Mouse (Mus musculus) A20 (cell line): Measurements from ENCODE around the gene Map3k3.
"Not testable (repeated sequence)": the region's sequence is repeated elsewhere in the genome, so short reads cannot be mapped to it uniquely, and the experiment has no call there.

Source experiments
- DNase-seq: peaks from one replicate; pipeline ENCODE4 v3.0.0-alpha.2; 2011; ENCODE audit warnings: low read depth, low spot score

Gene Map3k3

GRCm38 (mm10) chr11:106076321-106076720, 8.1 kb upstream of the Map3k3 start:
- peak; percentile 85 for DNase-seq

- DNase-seq = peak; percentile 88
Observed at GRCm38 (mm10) chr11:106084911-106085561, 623 bp downstream of the Map3k3 start.

GRCm38 (mm10) chr11:106098223-106098622, 13.8 kb downstream of the Map3k3 start:
- no peak for DNase-seq

GRCm38 (mm10) chr11:106102866-106103265, 18.5 kb downstream of the Map3k3 start:
- DNase-seq = no peak

- DNase-seq = peak; percentile 85
Observed at GRCm38 (mm10) chr11:106106047-106106587, 21.7 kb downstream of the Map3k3 start.

GRCm38 (mm10) chr11:106111688-106112087, 27.3 kb downstream of the Map3k3 start:
- no peak for DNase-seq

- DNase-seq = no peak
Observed at GRCm38 (mm10) chr11:106122221-106122620, 37.8 kb downstream of the Map3k3 start.

- DNase-seq = peak; percentile 76
Observed at GRCm38 (mm10) chr11:106122736-106123135, 38.3 kb downstream of the Map3k3 start.

GRCm38 (mm10) chr11:106124784-106125183, 40.4 kb downstream of the Map3k3 start:
- DNase-seq = peak; percentile 24

- peak; percentile 81 for DNase-seq
Observed at GRCm38 (mm10) chr11:106125827-106126226, 41.4 kb downstream of the Map3k3 start.

GRCm38 (mm10) chr11:106126727-106127373, 42.4 kb downstream of the Map3k3 start:
- not testable (repeated sequence) for DNase-seq

GRCm38 (mm10) chr11:106129477-106129876, 45.1 kb downstream of the Map3k3 start:
- no peak for DNase-seq

GRCm38 (mm10) chr11:106132516-106132915, 48.1 kb downstream of the Map3k3 start:
- DNase-seq = no peak

GRCm38 (mm10) chr11:106134580-106135528, 50.4 kb downstream of the Map3k3 start:
- DNase-seq = peak; percentile 42

GRCm38 (mm10) chr11:106151219-106151618, 66.8 kb downstream of the Map3k3 start:
- DNase-seq = no peak

- no peak for DNase-seq
Observed at GRCm38 (mm10) chr11:106152132-106152531, 67.7 kb downstream of the Map3k3 start.

GRCm38 (mm10) chr11:106154091-106154490, 69.7 kb downstream of the Map3k3 start:
- DNase-seq = no peak

- DNase-seq = no peak
Observed at GRCm38 (mm10) chr11:106154770-106155169, 70.4 kb downstream of the Map3k3 start.

GRCm38 (mm10) chr11:106155761-106156160, 71.3 kb downstream of the Map3k3 start:
- DNase-seq = no peak

- no peak for DNase-seq
Observed at GRCm38 (mm10) chr11:106156257-106156656, 71.8 kb downstream of the Map3k3 start.

- DNase-seq = no peak
Observed at GRCm38 (mm10) chr11:106157154-106157553, 72.7 kb downstream of the Map3k3 start.
